Comparison of ENCODE assay signal across 13 mouse cellular contexts in genomic region chr11:45524720-45525119, GRCm38 (mm10).
DNase-seq lines count a peak whose midpoint lies in the region; ATAC-seq and TF ChIP-seq lines count a peak whose summit lies in the region.
"Had no signal": no experiment of that assay in that cellular context is flagged by ENCODE, and none has a peak within 500 bp of the region (broad histone marks: within the 10 kb centered on the region; RNA-seq: fewer than 3 reads in every experiment).

No protein-coding gene starts in this region.

- H3K36me3 ChIP-seq in lung, postnatal 0 days (ENCODE audit: insufficient read depth, low read length), result no peaks in the 10 kb centered on the region
- H3K36me3 ChIP-seq in hindbrain, embryonic 12.5 days, result no peaks in the 10 kb centered on the region
- no peaks in the 10 kb centered on the region for H3K36me3 ChIP-seq in spleen, adult 2 months (ENCODE audit: control insufficient read depth, insufficient read depth, low read length)
- H3K36me3 ChIP-seq: heart, embryonic 13.5 days had no signal

- no peak overlapping the region for H3K4me3 ChIP-seq in lung, postnatal 0 days (ENCODE audit: low read depth, low read length)
- no peak overlapping the region for H3K4me3 ChIP-seq in bone marrow, adult 2 months (replicated peaks; ENCODE audit: control insufficient read depth, low read depth, low read length)
- H3K4me3 ChIP-seq in hindbrain, embryonic 12.5 days, result no peak overlapping the region
- no peak overlapping the region for H3K4me3 ChIP-seq in spleen, adult 2 months (ENCODE audit: extremely low read depth, insufficient read depth, insufficient read length)
- H3K4me3 ChIP-seq: forebrain, embryonic 13.5 days; gastrocnemius, adult 2 months; heart, embryonic 13.5 days had no signal

- H3K27me3 ChIP-seq in lung, postnatal 0 days (replicated peaks; ENCODE audit: insufficient read depth, low read length), result no peaks in the 10 kb centered on the region
- H3K27me3 ChIP-seq in hindbrain, embryonic 12.5 days, result no peaks in the 10 kb centered on the region
- no peaks in the 10 kb centered on the region for H3K27me3 ChIP-seq in spleen, adult 2 months (ENCODE audit: control insufficient read depth, insufficient read depth, low read length)
- H3K27me3 ChIP-seq: forebrain, embryonic 13.5 days; heart, embryonic 13.5 days had no signal

- TF ChIP-seq CTCF in lung, postnatal 0 days (IDR thresholded peaks at IDR 0.05), result no peak
- TF ChIP-seq CTCF in bone marrow, adult 2 months (IDR thresholded peaks at IDR 0.05; ENCODE audit: control insufficient read depth, insufficient read depth, low read length), result no peak
- no peak for TF ChIP-seq CTCF in spleen, adult 2 months (IDR thresholded peaks at IDR 0.05; ENCODE audit: extremely low read depth, insufficient read depth, insufficient read length, insufficient replicate concordance)

- peak; percentile 21 for DNase-seq in lung, postnatal 36 days
- no peak for DNase-seq in lung, postnatal 0 days (ENCODE audit: low spot score)
- peak in 1 of 2 experiments; percentile 60 for DNase-seq in spleen, adult 2 months (ENCODE audit: low read depth in 1 of 2, low spot score in 2 of 2)
- no peak for DNase-seq in c-Kit-positive CD71-positive TER-119-positive erythroid progenitor cells, embryonic 14.5 days (ENCODE audit: low spot score)
- no peak for DNase-seq in gastrocnemius, postnatal 10 days
- DNase-seq: adrenal gland, postnatal 10 days; gastrocnemius, adult 2 months; kidney, postnatal 25 days had no signal

- H3K9me3 ChIP-seq in lung, postnatal 0 days (ENCODE audit: low read length), result no peaks in the 10 kb centered on the region
- no peaks in the 10 kb centered on the region for H3K9me3 ChIP-seq in hindbrain, embryonic 12.5 days (replicated peaks)
- H3K9me3 ChIP-seq: heart, embryonic 13.5 days had no signal

- H3K4me2 ChIP-seq in lung, postnatal 0 days (replicated peaks; ENCODE audit: low read depth, low read length), result no peak overlapping the region
- H3K4me2 ChIP-seq in hindbrain, embryonic 12.5 days (replicated peaks), result no peak overlapping the region
- H3K4me2 ChIP-seq: forebrain, embryonic 13.5 days; heart, embryonic 13.5 days; liver, embryonic 11.5 days had no signal

- TF ChIP-seq EP300 in lung, postnatal 0 days (IDR thresholded peaks at IDR 0.05), result no peak

- no peaks in the 10 kb centered on the region for H3K4me1 ChIP-seq in lung, postnatal 0 days (ENCODE audit: insufficient read depth, low read depth, low read length)
- H3K4me1 ChIP-seq in bone marrow, adult 2 months (ENCODE audit: control insufficient read depth, insufficient read depth, low read length), result no peaks in the 10 kb centered on the region; the same call in 1 of the 2 replicates
- peaks cover 15% of the 10 kb centered on the region for H3K4me1 ChIP-seq in hindbrain, embryonic 12.5 days
- peaks cover 14% of the 10 kb centered on the region; the same call in 1 of the 2 replicates for H3K4me1 ChIP-seq in spleen, adult 2 months (ENCODE audit: control insufficient read depth, insufficient read depth, insufficient read length)
- H3K4me1 ChIP-seq: heart, embryonic 13.5 days had no signal

- no peak for TF ChIP-seq POLR2A in bone marrow, adult 2 months (IDR thresholded peaks at IDR 0.05; ENCODE audit: borderline replicate concordance, control insufficient read depth, low read depth, low read length)
- no peak; the same call in 1 of the 2 replicates for TF ChIP-seq POLR2A in spleen, adult 2 months (IDR thresholded peaks at IDR 0.05; ENCODE audit: low read depth, low read length)

- no peak overlapping the region for H3K27ac ChIP-seq in lung, postnatal 0 days (ENCODE audit: low read length)
- H3K27ac ChIP-seq in bone marrow, adult 2 months (ENCODE audit: control insufficient read depth, insufficient read depth, low read depth, low read length, poor library complexity), result peak overlapping the region; percentile 63
- H3K27ac ChIP-seq in hindbrain, embryonic 12.5 days, result peak overlapping the region; percentile 56
- H3K27ac ChIP-seq in spleen, adult 2 months (ENCODE audit: insufficient read depth, low read length), result peak overlapping the region; percentile 74
- H3K27ac ChIP-seq: forebrain, embryonic 13.5 days; gastrocnemius, adult 2 months; heart, embryonic 13.5 days had no signal

- ATAC-seq in lung, postnatal 0 days, result no peak
- peak; percentile 61 for ATAC-seq in hindbrain, embryonic 12.5 days (ENCODE audit: low FRiP score)

- no peak overlapping the region for H3K9ac ChIP-seq in lung, postnatal 0 days (replicated peaks; ENCODE audit: low read depth)
- no peak overlapping the region for H3K9ac ChIP-seq in hindbrain, embryonic 12.5 days
- H3K9ac ChIP-seq: forebrain, embryonic 13.5 days; heart, embryonic 13.5 days had no signal

- 60% methylated on average over 6 of the region's 6 CpGs for WGBS in lung, postnatal 0 days
- 34% methylated on average over 6 of the region's 6 CpGs for WGBS in bone marrow, adult 2 months
- 46% methylated on average over 6 of the region's 6 CpGs for WGBS in hindbrain, embryonic 12.5 days
- WGBS in spleen, adult 2 months, result 21% methylated on average over 6 of the region's 6 CpGs
